Mouse (Mus musculus): ENCODE data around the gene Tbc1d4.

- TF ChIP-seq CTCF (IDR thresholded peaks at IDR 0.05; ENCODE audit: borderline replicate concordance, extremely low read depth, insufficient read depth, insufficient read length): no peak
- no peak for TF ChIP-seq POLR2A (IDR thresholded peaks at IDR 0.05; ENCODE audit: borderline replicate concordance, extremely low read depth, insufficient read depth, insufficient read length, poor library complexity, severe bottlenecking)
Observed at GRCm38 (mm10) chr14:101559446-101559845, 49.5 kb downstream of the Tbc1d4 start.

Measured in brain, embryonic 14.5 days (tissue).